Mouse (Mus musculus): ENCODE measurements around the gene Fezf2.

Gene Fezf2

DNA sequence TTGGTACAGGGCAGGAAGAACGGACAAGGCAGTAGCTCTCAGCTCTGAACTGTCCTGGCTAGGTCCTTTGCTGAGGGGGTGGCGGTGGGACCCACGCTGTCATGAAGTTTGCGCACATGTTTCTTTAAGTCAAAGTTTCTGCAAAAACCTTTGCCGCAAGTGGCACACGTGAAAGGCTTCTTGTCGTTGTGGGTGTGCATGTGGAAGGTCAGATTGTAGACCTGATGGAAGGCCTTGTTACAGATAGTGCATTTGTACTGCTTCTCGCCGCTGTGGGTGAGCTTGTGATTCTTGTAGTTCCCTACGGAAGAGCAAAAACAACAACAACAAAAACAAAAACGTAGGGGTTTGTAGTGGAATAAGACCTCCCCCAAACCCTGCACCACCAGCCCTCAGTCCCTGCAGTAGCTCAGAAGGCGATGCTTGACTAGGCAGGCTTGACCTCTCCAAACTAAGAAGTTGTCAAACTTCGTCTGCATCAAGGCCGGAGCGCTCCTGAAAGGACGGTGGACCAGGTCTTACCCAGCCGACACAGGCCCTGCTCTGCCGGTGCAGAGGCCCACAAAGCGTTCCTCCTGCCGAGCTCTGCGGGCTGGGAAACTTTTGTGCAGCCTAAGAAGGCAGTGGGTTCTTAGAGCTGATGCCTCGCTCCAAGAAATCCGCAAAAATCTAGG is 5.4 kb downstream of the Fezf2 start:
- DNase-seq (ENCODE audit: low read depth, low spot score), result no peak

GRCm38 (mm10) chr14:12341789-12342457 is 6.1 kb downstream of the Fezf2 start:
- no peak for DNase-seq (ENCODE audit: low read depth, low spot score)

DNA sequence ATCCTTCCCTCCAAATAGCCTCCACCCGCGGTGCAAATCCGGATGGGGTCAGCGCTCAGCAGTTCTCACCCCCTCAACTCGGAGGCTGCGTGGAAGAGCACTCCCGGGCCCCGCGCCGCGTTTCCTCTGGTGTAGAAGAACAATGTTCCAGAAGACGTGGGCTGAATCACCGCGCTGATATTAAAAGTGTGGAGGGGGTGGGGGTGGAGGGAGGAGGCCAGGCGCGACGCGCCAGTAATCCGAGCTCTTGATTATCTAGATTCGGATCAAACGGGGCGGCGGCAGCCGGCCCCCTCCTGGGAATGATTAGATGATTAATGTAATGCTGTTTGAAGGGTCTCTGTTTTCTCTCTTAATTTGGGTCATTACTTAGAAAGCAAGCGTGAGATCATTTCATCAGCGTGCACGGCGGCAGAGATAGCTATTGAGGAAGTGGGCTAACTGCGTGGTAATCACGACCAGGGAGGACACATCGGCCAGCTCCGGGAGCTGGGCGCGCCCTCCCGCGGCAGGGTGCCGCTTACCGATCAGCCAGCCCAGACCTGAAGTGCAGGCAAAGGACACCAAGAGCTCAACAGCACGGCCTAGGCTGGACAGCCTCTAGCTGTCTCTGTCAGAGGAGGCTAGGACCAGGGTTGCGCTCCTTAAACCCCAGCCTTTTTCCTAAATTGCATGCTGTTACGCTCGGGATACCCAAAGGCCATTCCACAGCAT is 6.8 kb downstream of the Fezf2 start:
- DNase-seq (ENCODE audit: low read depth, low spot score), result no peak

DNA sequence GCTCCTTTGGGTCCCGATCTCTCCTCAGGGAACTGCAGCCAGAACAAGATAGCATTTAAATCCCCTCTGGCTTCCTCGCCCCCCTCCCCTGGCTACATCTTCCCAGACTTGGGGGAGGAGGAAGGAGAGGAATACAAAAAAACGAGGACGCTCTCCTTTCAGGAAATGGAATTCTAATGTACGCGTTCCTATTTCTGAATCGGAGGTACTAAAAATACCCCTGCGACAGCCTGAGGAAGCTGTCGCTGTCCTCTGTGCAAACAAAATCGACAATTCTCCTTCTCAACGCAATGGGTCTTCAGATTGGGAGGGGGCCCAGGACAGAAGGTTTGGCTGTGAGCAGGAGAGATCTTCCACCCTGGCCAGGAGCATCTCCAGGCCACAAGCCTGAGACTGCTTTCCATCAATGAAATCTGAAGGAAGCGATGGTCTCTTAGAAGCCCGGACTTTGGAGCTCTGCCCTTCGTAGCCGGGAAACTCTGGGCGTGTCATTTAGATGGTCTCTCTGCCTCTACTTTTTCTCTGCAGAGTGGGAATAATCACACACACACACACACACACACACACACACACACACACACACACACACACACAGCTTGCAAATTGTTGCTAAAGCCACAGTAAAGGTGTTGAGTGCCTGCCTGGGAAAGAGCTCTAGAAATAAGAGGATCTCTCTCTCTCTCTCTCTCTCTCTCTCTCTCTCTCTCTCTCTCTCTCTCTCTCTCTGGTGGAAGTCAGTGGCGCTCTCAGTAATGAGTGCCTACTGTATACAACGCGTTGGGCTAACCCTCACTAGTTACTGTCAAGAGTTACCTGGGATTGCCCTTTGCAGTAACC is 7.5 kb downstream of the Fezf2 start:
- no peak for DNase-seq (ENCODE audit: low read depth, low spot score)

DNA sequence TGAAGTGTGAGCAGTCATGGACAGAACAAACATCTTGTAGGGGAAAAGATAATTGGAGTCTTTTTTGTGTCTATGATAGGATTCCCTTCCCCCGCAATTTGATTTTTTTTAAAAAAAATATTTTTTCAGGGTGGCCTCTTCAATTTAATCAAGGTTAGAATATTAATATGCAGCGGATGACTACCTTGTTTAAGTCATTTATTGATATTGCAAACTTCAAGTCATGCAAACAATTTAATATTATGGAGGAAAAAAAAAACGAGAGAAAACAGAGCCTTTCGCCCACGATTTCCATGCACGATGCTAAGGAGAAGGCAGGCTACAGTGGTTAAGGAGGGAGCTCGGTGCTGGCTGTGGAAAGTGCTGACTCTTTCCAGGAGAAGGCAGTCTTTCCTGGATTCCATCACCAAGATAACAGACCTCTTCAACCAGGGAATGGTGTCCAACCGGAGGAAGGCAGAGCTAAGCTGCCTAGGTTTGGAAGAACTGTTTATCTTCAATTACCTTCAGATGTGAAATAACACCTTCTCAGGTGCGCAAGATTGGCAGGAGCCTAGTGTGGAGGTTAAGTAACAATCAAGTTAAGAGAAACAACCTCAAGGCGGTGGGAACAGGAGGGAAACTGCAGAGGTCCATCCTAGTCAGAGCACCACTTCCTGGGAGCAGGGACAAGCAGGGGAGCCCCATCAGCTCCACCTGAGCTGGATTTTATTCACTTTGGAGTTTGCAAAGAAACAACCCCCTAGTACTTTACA is 9.0 kb downstream of the Fezf2 start:
- no peak for DNase-seq (ENCODE audit: low read depth, low spot score)

DNA sequence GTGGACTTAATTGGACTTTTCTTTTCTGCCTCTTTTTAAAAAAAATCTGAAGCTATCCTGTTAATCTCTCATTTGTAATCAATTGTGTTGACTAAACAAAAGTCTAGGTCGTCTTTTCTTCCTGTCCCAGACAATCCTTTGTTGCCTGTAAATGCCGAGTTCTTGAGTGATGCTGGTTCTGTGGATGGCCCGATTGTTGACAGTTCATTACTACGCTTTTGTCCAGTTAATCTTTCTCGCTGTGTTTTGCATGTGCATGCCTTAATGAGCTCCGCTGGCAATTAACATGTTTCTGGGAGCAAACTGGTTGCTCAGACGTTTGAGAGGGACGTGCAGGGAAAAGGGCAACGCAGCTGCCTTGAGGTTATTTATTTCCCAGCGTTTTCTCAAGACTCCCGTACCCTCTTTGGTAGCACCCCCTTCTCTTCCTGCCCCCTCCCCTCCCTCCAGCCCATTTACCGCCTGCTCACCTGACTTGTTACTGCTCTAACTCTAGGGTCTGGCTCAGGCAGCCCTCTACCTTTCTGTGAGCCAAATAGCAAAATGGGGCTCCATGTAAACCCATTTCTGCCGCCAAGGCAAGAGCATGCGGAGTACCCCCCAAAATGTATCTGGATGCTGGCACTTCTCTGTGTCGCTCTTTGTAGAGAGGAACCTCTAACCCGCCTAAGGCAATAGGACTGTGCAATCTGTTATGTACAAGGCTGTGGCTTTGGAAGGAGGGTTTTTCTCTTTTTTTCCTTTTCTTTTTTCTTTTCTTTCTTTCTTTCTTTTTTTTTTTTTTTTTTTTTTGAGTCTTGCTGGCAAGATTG is 9.8 kb downstream of the Fezf2 start:
- no peak for DNase-seq (ENCODE audit: low read depth, low spot score)

- DNase-seq (ENCODE audit: low read depth, low spot score), result no peak
Measured at GRCm38 (mm10) chr14:12337421-12337997, 10.5 kb downstream of the Fezf2 start.

GRCm38 (mm10) chr14:12334925-12335324 is 13.1 kb downstream of the Fezf2 start:
- DNase-seq (ENCODE audit: low read depth, low spot score), result no peak

GRCm38 (mm10) chr14:12333622-12334021 is 14.4 kb downstream of the Fezf2 start:
- DNase-seq (ENCODE audit: low read depth, low spot score), result no peak

DNA sequence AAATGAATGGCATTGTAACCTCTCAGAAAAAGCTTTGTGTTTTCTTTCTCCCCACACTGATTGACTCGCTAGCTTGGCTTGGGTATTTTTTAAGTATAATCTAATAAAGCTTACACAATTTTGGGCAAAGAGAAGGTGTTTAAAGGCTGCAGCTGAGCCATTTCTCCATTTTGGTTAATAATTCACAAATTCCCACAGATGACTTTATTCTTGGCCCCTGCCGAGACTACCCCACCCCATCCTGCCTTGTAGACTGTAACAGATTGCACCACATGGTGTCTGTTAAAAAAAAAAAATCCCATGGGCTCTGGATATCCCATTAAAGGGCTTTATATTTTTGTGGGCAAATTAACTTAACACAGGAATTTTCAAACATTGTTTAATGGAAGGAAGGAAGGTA is 44.9 kb downstream of the Fezf2 start:
- DNase-seq (ENCODE audit: low read depth, low spot score), result no peak

GRCm38 (mm10) chr14:12300677-12301076 is 47.3 kb downstream of the Fezf2 start:
- DNase-seq (ENCODE audit: low read depth, low spot score), result peak; percentile 6

GRCm38 (mm10) chr14:12300275-12300674 is 47.7 kb downstream of the Fezf2 start:
- DNase-seq (ENCODE audit: low read depth, low spot score), result no peak

- DNase-seq (ENCODE audit: low read depth, low spot score), result no peak
Measured at GRCm38 (mm10) chr14:12299654-12300053, 48.3 kb downstream of the Fezf2 start.

GRCm38 (mm10) chr14:12299171-12299570 is 48.8 kb downstream of the Fezf2 start:
- DNase-seq (ENCODE audit: low read depth, low spot score), result no peak

DNA sequence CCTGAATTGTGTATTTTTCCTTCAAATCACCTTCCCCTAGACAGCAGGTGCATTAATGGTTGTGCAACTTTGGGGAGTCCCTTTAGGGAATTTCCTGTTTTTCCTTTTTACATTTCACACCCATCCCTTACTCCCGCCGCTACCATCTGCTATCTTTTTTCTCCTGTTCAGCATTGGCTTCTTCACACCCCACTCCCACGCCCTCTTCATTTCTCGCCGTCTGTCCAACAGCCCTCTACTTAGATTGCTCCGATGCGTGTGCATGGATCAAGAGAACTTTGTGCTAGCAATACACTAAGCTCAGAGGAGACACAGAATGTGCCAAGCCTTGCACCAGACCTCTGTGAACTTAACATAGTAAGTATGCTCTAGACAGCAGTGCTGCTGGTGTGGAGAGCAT is 51.6 kb downstream of the Fezf2 start:
- no peak for DNase-seq (ENCODE audit: low read depth, low spot score)
